Mouse (Mus musculus): ENCODE data around the gene Atp23.
"Not testable (repeated sequence)": the region's sequence is repeated elsewhere in the genome, so short reads cannot be mapped to it uniquely, and the experiment has no call there.

Gene Atp23

DNA sequence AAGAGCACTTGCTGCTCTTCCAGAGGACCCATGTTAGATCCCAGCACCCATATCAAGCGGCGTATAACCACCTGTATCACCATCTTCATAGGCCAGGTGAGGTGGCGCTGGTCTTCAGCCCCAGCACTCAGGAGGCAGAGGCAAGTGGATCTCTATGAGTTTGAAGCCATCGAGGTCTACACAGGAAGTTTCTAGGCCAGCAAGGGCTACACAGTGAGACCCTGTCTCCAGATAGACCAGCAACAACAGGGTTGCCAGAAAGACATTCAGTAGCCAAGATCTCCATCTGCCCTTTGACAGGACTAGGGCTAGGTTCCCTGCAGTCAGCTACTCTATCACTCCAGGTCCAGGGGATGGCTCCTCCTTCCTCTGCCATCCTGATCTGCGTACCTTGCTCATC, 5.7 kb upstream of the Atp23 start:
- DNase-seq, result no peak

DNA sequence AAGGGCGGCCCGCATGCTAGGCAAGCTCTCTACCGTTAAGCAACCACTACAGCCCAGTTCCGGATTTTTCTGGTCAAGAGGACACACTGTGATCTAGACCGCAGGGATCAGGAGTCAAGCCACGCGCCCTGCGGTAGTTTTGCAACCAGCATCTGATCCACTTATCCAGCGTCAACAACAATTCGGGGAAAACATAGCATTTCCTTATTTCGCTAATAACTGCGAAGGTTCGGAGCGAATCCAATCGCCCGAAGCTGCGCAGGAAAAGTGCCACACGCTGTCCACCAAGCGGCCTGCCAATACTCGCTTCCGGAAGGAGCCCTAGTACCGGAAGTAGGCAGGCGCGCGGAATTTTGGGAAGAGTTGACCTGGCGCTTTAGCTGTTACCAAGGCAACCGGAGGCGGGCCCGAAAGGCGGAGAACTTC, 4.5 kb upstream of the Atp23 start:
- DNase-seq, result peak; percentile 97

DNA sequence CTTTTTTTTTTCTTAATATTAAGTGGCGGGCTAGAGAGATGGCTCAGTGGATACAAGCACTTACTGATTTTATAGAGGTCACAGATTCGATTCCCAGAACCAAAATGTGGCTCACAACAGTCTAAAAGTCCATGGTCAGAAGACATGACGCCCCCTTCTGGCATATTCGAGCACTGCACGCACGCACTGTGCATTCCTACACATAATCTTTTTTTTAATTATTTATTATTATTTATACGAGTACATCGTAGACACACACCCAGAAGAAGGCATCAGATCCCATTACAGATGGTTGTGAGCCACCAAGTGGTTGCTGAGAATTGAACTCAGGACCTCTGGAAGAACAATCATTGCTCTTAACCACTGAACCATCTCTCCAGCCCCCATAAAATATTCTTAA, 3.9 kb upstream of the Atp23 start:
- peak; percentile 45 to 56 for DNase-seq

DNA sequence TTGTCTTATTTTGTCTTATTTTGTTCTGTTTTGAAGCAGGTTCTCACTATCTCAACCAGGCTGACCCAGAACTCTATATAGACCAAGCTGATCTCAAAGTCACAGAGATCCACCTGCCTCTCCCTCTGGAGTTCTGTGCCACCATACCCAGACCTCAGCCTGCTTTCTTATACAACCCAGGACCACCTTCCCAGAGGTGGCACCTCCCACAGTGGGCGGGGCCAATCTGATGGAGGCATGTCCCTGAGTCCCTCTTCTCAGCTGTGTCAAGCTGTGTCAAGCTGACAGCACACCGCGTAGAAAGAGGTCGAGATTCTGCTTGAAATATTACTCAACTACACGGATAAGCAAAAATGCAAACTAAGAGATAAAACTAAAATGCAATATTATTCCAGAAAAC, 3.1 kb upstream of the Atp23 start:
- DNase-seq, result peak in 1 of 2 experiments; percentile 37

DNA sequence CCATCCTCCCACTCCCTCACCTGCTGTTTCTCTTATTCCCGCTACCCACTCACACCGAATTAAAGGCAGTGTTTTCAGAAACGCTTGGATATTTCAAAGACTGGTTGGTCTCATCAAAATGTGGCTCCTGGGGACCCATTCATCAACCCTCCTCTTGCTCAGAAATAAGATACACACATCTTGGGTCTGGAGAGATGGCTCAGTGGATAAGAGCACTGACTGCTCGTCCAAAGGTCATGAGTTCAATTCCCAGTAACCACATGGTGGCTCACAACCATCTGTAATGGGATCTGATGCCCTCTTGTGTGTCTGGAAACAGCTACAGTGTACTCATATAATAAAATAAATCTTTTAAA, 311 bp upstream of the Atp23 start:
- no peak for DNase-seq

DNA sequence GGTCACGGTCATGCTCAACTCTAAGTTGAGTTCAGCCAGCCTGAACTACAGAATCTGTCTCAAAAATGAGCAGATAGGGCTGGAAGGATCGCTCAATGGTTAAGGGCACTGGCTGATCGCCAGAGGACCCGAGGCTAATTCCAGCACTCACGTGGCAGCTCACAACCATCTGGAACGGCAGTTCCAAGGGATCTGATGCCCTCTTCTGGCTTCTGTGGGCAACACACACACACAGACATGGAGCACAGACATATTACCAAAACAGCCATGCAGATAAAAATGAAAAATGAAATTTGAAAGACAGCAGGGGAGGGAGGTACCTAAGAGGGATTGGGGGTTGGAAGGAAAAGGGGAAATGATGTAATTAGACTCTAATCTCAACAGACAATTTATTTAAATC, 5.3 kb downstream of the Atp23 start:
- DNase-seq, result no peak

DNA sequence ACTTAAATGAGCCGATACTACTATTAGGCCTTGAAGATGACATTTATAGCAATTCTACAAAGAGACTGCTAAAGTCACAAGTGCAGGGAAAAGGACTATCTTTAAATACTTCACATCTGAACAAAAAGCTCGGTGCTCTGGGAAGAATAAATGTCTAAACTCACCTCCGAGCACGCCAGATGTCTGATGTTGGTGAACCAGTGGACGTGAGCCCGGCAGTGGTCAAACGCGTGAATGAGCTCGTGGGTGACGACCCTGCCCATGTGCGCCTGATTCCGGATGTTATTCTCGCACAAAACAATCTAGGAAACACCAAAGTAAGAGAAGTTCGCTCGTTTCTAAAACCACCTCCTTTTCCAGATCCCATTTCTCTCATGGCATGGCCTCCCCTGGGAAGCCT, 7.1 kb downstream of the Atp23 start:
- no peak for DNase-seq

DNA sequence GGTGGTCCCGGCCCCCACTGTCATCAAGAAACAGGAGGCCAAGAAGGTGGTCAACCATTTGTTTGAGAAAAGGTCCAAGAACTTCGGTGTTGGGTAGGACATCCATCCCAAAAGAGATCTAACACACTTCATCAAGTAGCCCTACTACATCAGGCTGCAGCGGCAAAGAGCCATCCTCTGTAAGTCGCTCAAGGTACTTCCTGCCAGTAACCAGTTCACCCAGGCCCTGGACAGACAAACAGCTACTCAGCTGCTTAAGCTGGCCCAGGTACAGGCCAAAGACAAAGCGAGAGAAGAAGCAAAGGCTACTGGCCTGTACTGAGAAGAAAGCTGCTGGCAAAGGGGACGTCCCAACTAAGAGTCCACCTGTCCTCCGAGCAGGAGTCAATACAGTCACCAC, 8.0 kb downstream of the Atp23 start:
- no peak for DNase-seq

DNA sequence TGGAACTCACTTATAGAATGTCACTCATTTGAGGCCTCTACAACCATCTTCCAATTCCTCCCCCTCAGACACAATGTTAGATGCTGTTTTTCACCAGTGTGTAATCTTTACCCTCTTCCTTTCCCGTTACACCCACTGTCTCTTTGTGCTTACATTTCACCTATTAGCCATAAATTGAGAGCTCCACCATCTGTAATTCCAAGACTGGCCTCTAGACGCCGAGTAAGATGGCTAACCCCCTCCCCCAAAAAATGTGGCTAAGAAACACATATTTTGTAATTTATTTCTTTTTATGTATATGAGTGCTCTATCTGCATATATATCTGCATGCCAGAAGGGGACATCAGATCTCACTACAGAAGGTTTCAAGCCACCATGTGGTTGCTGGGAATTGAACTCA, 27.4 kb downstream of the Atp23 start:
- no peak for DNase-seq

DNA sequence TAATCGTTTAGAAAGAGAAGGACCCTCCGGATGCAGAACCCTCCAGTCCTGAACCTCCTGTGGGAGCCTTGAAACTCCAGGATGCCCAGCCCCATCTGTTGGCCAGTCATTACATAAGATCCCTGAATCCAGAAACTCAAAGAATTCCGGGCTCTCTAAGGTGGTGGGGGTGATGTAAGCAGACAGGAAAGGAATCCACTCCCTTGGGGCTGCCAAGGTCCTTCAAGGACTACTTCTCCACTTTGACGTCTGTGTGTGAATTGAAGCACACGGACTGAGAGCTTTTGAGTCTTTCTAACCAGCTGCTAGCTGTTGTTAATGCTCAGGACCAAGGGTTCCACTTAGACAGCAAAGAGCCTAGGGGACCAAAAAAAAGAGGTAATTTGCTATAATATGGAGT, 28.9 kb downstream of the Atp23 start:
- no peak for DNase-seq

DNA sequence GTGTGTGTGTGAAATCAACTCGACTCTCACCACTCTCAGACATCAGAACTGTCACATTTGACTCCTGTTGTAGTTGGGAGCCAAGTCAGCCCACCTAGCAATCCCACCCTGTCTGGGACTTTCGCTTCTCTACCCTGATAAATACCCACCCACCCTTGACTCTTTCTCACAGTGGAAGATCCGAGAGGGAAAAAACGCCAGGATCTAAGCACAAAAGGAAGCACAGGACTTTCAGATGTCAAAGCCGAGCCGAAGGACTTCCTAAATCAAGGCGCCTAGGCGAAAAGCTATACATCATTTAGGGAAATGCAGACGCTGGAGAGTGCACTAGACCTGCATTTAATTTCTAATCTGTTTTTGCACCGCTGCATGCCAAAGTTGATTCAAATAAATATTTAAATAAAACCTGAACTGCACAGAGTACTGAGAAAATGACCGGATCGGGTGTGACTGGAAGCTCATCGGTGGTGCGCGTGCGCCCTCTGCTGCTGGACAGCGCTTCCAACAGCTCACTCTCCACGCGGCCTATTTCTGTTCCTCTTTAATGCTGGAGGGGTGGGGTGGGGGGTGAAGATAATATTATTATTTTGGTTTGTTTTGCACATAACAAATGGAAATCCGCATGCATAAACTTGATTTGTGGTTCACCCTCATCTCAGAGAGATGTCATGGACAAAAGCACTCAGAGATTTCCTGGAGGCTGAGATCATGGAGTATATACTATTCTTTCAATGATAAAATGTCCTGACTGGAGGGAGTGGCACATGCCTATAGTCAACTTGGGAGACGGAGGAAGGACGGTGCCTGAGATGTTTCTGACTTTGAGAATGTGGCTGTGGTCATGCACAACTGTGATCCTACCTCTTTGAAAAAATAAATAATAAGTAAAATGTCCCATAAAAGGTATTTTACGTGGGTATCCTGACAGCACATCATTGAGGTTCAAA, 31.5 kb downstream of the Atp23 start:
- DNase-seq, result peak; percentile 90 to 91

DNA sequence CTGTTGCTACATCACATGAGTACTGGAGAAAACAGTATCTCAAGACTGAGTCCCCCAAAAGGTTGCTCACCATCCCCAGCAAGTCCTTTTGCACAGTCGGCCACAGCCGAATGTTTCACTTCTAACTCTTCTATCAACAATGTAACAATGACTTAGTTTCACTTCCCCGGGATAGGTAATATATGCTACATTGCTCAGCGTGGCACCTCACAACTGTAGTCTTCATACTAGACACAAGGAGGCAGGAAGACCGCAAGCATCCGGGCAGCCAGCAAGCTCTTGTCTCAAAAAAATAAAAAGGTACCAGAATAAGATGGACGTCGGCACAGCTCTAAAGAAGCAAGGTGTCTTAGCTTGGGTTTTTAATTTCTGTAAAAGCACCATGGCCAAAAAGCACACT, 35.9 kb downstream of the Atp23 start:
- no peak for DNase-seq

DNA sequence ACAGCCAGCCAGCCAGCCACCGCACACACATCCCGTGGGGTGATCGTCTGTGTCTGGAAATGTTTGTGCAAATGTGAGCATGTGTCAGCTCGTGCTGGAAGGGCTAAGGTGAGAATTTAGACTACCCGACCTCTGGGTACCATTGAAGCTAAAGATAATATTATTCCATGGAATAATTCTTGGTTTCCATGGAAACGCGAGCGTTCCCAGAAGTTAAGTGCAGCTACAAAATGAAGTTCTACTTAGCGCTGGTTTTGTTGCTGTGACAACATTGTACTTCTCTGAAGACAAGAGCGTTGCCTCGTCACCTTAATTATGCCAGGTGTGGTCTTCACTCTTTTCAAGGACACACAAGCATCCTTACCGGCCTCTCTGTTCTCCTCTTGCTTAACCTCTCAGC, 39.0 kb downstream of the Atp23 start:
- DNase-seq, result no peak

DNA sequence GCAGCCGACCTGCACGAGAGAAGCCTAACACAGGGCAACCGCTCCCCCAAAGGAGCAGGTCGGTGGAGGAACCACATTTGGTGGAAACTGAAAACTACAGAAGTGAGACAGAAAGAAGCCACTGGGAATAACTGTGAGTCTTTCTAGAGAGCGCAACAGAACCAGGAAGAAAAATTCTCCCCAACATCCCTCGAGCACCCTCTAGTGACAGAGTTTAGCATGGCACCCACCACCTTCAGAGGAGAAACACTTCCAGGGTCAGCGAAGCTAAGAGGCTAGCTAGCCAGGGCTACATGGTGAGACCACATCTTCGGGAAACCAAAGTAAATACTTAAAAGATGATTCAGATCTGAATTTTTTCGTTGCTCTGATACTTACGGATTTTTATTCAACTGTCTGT, 47.9 kb downstream of the Atp23 start:
- DNase-seq, result peak; percentile 42 to 51

DNA sequence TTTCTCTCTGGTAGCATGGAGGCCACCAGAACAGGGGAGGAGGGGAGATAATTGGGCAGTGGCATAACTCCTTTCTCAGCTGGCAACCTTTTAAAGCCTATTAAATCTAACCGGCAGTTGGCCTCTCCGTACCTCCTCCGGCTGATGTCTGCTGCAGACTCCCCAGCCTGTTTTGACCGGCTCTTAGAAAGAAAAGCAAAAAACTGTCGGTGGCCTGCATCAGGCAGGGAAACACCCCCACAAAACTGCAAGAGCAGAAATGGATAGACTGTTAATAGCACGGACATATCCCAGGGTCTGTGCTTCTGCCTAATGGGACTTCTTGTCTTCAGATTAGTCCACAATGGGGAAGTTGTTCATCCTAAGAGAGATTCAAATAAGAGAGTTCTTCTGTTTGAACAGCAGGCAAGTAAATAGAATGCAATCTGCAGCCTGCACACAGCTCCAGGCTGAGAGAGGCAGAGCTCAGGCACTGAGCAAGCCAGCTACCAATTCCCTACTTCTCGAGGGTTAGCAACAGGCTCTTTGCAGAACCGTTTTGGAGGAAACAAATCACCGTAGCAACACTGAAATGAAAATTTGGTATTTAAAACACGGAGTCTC, 55.7 kb downstream of the Atp23 start:
- peak; percentile 23 to 30 for DNase-seq

DNA sequence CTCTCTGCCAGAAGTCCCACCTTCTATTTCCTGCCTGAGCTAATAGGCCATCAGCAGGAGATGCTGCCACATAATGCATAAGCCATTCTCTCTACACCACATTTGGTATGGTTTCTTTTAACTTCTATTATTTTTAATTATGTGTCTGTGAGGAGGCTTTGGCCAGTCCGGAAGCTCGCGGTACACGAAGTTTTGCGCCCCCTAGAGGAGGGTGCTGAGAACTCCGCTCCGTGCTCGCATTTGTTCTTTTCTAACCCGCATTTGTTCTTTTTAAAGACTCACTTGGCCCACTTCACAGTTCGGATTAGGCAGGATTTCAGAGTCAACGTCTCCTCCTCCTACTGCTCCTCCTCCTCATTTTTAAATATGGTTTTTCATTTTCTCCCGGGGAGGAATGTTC, 56.5 kb downstream of the Atp23 start:
- peak; percentile 70 to 76 for DNase-seq

DNA sequence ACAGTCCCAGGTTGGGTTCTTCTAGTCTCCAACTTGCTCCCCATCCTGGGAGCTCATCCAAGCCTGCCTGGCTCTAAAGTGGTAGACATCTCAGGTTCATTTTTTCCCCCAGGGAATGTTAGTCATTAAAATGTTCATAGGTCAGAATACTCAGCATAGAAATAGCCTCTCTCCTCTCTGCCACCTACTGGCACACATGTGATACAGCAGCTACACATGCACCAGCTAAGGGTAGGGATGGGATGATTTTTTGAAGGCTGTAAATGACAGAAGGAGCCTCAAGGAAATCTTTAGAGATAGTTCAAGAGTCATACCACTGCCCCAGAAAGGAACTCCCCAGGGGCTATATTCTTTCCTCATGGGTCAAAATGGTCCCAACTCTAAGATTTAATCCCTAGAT, 60.9 kb downstream of the Atp23 start:
- DNase-seq, result no peak

DNA sequence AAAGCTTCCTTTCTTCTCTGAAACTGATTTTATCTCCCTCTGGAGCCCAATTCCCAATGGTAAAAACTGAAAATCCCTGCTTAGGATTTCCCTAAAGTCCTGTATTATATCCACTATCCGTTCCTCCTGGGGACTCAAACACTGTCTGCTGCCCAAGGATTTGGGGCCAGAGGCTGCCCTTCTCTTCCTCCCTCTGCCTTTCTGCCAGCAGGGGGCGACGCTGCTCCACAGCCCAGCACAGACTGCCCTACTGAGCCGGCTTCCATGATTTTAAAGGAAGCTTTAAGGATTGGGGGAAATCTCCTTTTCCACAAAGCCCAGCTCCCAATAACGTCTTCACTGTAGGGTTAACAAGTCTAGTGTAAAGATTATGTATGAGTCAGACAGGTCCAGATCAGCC, 68.1 kb downstream of the Atp23 start:
- peak; percentile 46 to 55 for DNase-seq

DNA sequence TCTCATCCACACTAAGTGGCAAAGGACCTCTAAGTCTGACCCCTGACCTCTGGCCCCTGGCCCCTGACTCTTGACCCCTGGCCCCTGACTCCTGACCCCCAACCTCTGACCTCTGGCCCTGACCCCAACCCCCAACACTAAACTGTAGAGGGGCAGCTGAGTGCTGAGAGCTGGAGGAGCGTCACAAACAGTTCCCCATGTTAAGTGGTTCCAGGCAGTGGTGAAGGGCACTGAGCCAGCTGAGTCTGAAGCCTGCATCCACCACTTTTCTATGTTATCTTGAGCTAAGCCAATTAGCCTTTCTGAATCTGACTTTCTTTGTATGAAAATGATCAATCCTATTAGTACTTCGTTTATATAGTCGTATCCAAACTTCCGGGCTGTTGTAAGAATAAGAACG, 69.8 kb downstream of the Atp23 start:
- DNase-seq, result peak in 1 of 2 experiments; percentile 7

DNA sequence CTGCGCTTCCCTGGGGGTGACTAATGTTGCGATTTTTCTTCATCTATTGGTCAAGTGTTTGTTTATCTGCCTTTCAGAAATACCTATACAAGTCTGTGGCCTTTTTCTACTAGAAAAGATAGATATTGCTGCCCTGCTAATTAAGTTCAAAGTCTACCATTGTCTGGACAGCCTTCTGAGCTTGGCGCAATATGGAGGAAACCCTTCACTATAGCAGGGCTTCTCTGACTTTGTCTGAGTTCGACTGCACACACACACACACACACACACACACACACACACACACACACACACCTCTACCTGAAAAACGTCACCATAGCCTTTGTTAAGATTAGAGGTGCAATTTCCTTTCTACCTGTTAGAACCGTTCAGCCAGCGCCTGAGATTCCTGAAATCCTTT, 72.5 kb downstream of the Atp23 start:
- DNase-seq, result no peak

DNA sequence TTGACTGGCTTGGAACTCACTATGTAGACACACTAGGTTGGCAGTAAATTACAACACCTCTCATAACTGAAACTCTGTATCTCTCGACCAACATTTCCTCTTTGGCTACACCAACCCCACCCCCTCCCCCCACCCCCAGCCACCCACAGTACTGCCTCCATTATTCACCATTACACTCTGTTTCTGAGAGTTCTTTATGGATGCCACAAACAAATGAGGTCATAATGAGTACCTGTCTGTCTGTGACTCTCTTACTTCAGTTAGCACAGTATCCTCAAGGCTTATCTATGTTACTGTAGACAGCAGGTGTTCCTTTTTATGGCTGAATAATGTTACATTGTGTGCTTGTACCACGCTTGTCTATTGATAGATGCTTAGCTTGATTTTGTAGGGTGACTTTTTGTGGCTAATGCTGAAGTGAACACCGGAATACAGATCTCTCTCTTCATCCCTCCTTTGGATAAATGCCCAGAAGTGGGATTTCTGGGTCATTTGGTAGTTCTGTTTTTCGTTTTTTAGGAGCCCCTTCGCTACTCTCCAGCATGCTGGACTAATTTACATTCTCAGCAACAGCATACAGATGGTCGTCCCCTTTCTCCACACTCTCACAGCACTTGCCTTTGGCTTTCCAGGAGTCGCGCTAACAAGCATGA, 73.1 kb downstream of the Atp23 start:
- DNase-seq, result peak; percentile 15 to 43

DNA sequence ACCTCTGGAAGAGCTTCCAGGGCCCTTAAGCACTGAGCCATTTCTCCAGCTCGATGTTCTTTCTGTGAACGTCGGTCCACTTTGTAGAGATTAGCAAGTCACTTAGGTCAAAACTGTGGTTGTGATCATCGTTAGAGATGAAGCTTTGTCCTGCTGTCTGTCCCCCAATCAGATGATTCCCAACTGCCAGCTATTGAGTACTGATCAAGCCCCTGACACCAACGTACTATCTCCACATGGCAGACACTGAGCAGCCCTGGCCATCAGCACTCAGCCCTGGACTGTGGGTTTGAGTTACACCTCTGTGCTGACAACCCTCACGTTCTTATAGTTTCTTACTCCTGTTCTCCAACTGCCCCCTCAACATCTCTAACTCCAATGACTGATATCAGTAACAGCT, 74.2 kb downstream of the Atp23 start:
- DNase-seq, result no peak

DNA sequence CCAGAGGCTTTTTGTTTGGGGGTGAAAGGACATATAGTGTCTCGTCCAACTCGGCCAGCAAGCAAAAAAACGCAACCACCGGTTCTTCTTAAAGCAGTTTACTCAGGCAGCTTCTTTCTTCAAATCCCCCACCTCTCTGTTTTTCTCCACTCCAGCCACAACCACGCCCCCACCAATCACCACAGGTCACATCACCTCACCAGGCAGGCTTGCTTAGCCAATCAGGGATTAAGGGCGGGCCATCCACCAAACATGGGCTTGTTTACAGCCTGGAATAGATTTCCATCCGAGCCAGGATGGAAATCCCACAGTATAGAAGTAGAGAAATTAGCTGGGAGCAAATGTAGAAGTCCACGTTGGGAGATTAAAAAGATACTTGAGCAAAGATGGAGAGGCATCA, 74.9 kb downstream of the Atp23 start:
- DNase-seq, result not testable (repeated sequence)

DNA sequence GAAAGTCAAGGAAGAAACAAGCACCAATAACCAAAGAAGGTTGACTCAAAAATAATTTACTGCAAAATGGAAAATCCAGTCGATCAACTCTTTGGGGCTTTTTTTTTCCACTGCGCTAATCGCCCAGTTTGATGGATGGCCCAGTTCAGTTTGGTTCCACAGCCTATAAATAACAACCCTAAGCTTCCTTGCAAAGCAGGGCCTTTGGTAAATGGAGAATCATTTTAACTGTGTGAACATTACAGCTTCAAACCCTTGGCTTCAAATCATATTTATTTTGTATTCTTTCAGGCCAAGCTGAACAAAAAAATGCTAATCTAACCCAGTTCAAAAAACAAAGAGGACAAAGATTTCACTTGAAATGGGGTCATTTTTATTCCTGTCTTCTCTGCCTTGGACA, 78.7 kb downstream of the Atp23 start:
- no peak for DNase-seq
